Mouse (Mus musculus): ENCODE measurements around the gene Pax6. TPM values are rescaled to one million over a fixed set of nuclear protein-coding genes. Genes with fewer than 3 reads are reported as not detected.

Pax6 gene
- polyA plus RNA-seq (2012; rRNA removed) = not detected in 2 replicates

GRCm38 (mm10) chr2:105668271-105669270, at the start of gene Pax6:
TSS of gene Pax6 (plus strand) at chr2:105668900.

Other genes starting within 250 kb of the Pax6 start
- gene Elp4, start 235.7 kb downstream of the Pax6 start, polyA plus RNA-seq (2012; rRNA removed) = 5.8 and 10.5 TPM in 2 replicates
- gene Immp1l, start 235.7 kb downstream of the Pax6 start, polyA plus RNA-seq (2012; rRNA removed) = 2.8 and 4.7 TPM in 2 replicates

Data from ovary, adult 2 months (tissue).